Mouse (Mus musculus) cerebellum, adult 2 months (tissue): ENCODE data around the gene Rin3. TPM values are rescaled to one million over a fixed set of nuclear protein-coding genes. Genes with fewer than 3 reads are reported as not detected.

ENCODE experiments used
- DNase-seq, 2 experiments: peaks; one replicate each; pipeline ENCODE4 v3.0.0; 2021
- H3K27ac ChIP-seq: fragments of 200-500 bp; 2 replicates; pipeline ENCODE4 v1.5.1; 2012; ENCODE audit warnings: low read length, control low read depth, inconsistent platforms; ENCODE audit not compliant: insufficient read depth
- H3K27me3 ChIP-seq: fragments of 200-500 bp; 2 replicates; pipeline ENCODE4 v1.6.1; 2012; ENCODE audit warnings: inconsistent platforms, mild to moderate bottlenecking, low read length, moderate library complexity; ENCODE audit not compliant: control insufficient read depth, insufficient read depth
- H3K4me1 ChIP-seq: fragments of 200-500 bp; 2 replicates; pipeline ENCODE4 v1.6.1; 2011; ENCODE audit warnings: low read length; ENCODE audit not compliant: control insufficient read depth, insufficient read depth
- H3K4me3 ChIP-seq: fragments of 200-500 bp; replicated peaks from 2 replicates; pipeline ENCODE3; 2011; ENCODE audit warnings: mild to moderate bottlenecking, low read depth, low read length, control low read depth; ENCODE audit not compliant: insufficient read depth
- CTCF ChIP-seq: fragments of 200-500 bp; IDR thresholded peaks from 2 replicates; pipeline ENCODE4 v1.5.1; 2011; ENCODE audit warnings: low read depth, mild to moderate bottlenecking, control low read depth, low read length, moderate library complexity, borderline replicate concordance; ENCODE audit not compliant: insufficient read depth
- POLR2A ChIP-seq: fragments of 200-500 bp; IDR thresholded peaks from 2 replicates; pipeline ENCODE4 v1.6.1; 2011; ENCODE audit warnings: low read length, control low read depth, borderline replicate concordance; ENCODE audit not compliant: insufficient read depth
- WGBS: fragments of 180-500 bp; shearing (Covaris S2); methylation state at CpG from one replicate; pipeline ENCODE4 v1.1.7; 2018; 5-methylcytosine and 5-hydroxymethylcytosine counted together
- polyA plus RNA-seq: library from polyadenylated mRNA; depleted of rRNA; stranded (reverse); fragments of >200 nt; gene quantifications from 2 replicates; pipeline ENCODE4 v1.2.3, GENCODE M21; 2012

Rin3 gene
- polyA plus RNA-seq, 1 experiment = 1.2 TPM

- no peaks in the 10 kb centered on the region for H3K27me3 ChIP-seq
- no peak for DNase-seq
- H3K4me3 ChIP-seq = no peak overlapping the region
- no peaks in the 10 kb centered on the region for H3K4me1 ChIP-seq
- no peak overlapping the region for H3K27ac ChIP-seq
- WGBS = 93% methylated on average over 4 of the region's 4 CpGs
- TF ChIP-seq CTCF = no peak
- no peak for TF ChIP-seq POLR2A
Measured at GRCm38 (mm10) chr12:102321064-102321728, 38.3 kb downstream of the Rin3 start.

GRCm38 (mm10) chr12:102321855-102322254 lies 39.0 kb downstream of the Rin3 start:
- Histone ChIP-seq H3K27ac (no peak overlapping the region), H3K27me3 (no peaks in the 10 kb centered on the region), H3K4me1 (no peaks in the 10 kb centered on the region), H3K4me3 (no peak overlapping the region)
- DNase-seq = no peak
- no peak for TF ChIP-seq POLR2A
- no peak for TF ChIP-seq CTCF
- 92% methylated on average over 5 of the region's 5 CpGs for WGBS

GRCm38 (mm10) chr12:102323392-102323791 lies 40.5 kb downstream of the Rin3 start:
- no peak overlapping the region for H3K27ac ChIP-seq
- WGBS = 89% methylated on average over 2 of the region's 2 CpGs
- DNase-seq = no peak
- no peak for TF ChIP-seq CTCF
- TF ChIP-seq POLR2A = no peak
- H3K27me3 ChIP-seq = no peaks in the 10 kb centered on the region
- no peaks in the 10 kb centered on the region for H3K4me1 ChIP-seq
- H3K4me3 ChIP-seq = no peak overlapping the region

- no peak overlapping the region for H3K4me3 ChIP-seq
- no peaks in the 10 kb centered on the region for H3K27me3 ChIP-seq
- TF ChIP-seq CTCF (no peak), POLR2A (no peak)
- H3K27ac ChIP-seq = no peak overlapping the region
- no peak for DNase-seq
- H3K4me1 ChIP-seq = no peaks in the 10 kb centered on the region
- 73% methylated on average over 6 of the region's 6 CpGs for WGBS
Measured at GRCm38 (mm10) chr12:102324156-102324885, 41.5 kb downstream of the Rin3 start.

GRCm38 (mm10) chr12:102324886-102325220 lies 42.0 kb downstream of the Rin3 start:
- TF ChIP-seq CTCF (no peak), POLR2A (no peak)
- no peaks in the 10 kb centered on the region for H3K27me3 ChIP-seq
- H3K4me1 ChIP-seq = no peaks in the 10 kb centered on the region
- WGBS = 43% methylated on average over 2 of the region's 2 CpGs
- no peak for DNase-seq
- H3K27ac ChIP-seq = no peak overlapping the region
- H3K4me3 ChIP-seq = no peak overlapping the region

GRCm38 (mm10) chr12:102326753-102327340 lies 44.0 kb downstream of the Rin3 start:
- Histone ChIP-seq H3K4me3 (no peak overlapping the region), H3K4me1 (no peaks in the 10 kb centered on the region), H3K27ac (no peak overlapping the region), H3K27me3 (no peaks in the 10 kb centered on the region)
- no peak for DNase-seq
- 96% methylated on average over 2 of the region's 2 CpGs for WGBS
- TF ChIP-seq POLR2A (no peak), CTCF (no peak)

GRCm38 (mm10) chr12:102327525-102327924 lies 44.7 kb downstream of the Rin3 start:
- no peaks in the 10 kb centered on the region for H3K27me3 ChIP-seq
- WGBS = 60% methylated on average over 4 of the region's 4 CpGs
- H3K4me1 ChIP-seq = no peaks in the 10 kb centered on the region
- no peak overlapping the region for H3K27ac ChIP-seq
- TF ChIP-seq POLR2A = no peak
- H3K4me3 ChIP-seq = no peak overlapping the region
- no peak for DNase-seq

- Histone ChIP-seq H3K27me3 (no peaks in the 10 kb centered on the region), H3K4me1 (no peaks in the 10 kb centered on the region), H3K27ac (no peak overlapping the region), H3K4me3 (no peak overlapping the region)
- no peak for DNase-seq
- TF ChIP-seq POLR2A (no peak), CTCF (no peak)
- 90% methylated on average over 4 of the region's 4 CpGs for WGBS
Measured at GRCm38 (mm10) chr12:102328090-102328489, 45.2 kb downstream of the Rin3 start.
